Mouse (Mus musculus): Measurements from ENCODE around the gene Apon.
"Not testable (repeated sequence)": the region's sequence is repeated elsewhere in the genome, so short reads cannot be mapped to it uniquely, and the experiment has no call there.

Apon gene

DNA sequence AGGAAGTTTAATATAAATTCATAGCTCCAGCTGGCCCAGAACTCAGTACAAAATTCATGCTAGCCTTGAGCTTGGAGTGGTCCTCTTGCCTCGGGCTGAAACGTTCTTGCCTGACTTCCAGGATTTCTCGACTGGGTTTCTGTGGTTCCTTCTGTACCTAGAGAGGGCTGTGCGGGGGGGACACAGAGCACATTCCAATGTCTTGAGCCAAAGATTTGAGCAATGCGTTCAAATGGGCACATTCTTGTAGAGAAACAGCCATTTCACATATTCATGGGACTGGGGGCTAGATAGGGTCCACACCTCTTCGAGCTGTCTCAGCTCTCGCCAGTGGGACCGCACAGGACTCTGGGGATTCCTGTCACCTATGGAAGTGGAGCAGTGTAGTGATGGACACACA is 2.0 kb downstream of the Apon start:
- ChIA-PET CTCF (interaction anchor here in 1 of 4 experiments (1.9 kb wide), 1 partner anchor 43 kb away, joined by 7 read pairs; no protein-coding TSS in a partner anchor), POLR2A (interaction anchor here in 2 of 4 experiments (0.6 to 2.5 kb wide), 9 partner anchors 9 to 1126 kb away, joined by 3 to 10 read pairs (median 5); partner anchors contain the start of genes Pan2 (in 2 of the 2) and Stat2 (in 1 of the 2))

DNA sequence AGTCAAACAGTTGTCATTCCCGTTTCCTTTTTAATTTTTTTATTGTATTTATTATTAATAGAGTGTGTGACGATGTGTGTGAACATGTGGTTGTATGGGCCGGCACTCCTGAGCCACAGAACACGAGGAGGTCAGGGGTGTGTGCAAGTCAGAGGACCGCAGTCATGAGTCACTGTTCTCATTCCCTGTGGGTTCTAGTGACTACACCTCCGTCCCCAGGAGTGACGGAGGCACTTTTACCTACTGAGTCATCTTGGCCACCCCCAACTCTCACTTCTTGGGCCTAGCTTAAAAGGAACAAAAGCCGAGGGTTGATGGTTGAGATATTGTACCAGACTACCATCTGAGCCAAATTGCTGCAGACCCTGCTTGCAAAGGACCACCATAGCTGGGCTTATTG is 2.4 kb downstream of the Apon start:
- POLR2A ChIA-PET, result interaction anchor here in 3 of 4 experiments (0.5 to 2.5 kb wide), 10 partner anchors 9 to 1127 kb away, joined by 3 to 10 read pairs (median 6); partner anchors contain the start of genes Stat2 (in 2 of the 3), Gls2 (in 1 of the 3) and Pan2 (in 1 of the 3)
- CTCF ChIA-PET, result interaction anchor here in 1 of 4 experiments (0.5 to 1.9 kb wide), 3 partner anchors 14 to 43 kb away, joined by 3 to 7 read pairs (median 3); partner anchors contain the start of gene Stat2

DNA sequence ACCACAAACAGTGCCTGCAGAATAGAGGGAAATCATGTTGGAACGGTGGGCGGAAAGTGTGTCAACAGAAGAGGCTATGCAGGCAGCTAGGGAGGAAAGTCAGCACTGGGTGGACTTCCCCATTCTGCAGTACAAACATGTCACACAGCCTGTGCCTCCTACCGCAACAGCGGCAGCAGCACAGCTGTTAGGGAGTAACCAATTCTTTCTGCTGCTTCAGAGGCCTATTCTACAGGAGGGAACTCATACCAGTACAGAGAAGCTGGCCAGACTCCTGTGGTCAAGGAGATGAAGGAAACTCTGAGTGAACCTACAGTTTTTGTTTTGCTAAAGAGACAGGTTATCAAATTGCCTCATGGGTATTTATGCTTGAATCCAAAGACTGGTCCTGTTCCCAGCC is 5.1 kb downstream of the Apon start:
- CTCF ChIA-PET, result interaction anchor here in 1 of 4 experiments (0.8 to 1.5 kb wide), 2 partner anchors 12 to 37 kb away, joined by 3 to 7 read pairs; partner anchors contain the start of gene Stat2
- POLR2A ChIA-PET, result interaction anchor here in 3 of 4 experiments (0.6 to 2.5 kb wide), 11 partner anchors 8 to 63 kb away, joined by 3 to 15 read pairs (median 3); partner anchors contain the start of genes Stat2 (in 2 of the 3), Cnpy2 (in 1 of the 3) and Pan2 (in 1 of the 3)

DNA sequence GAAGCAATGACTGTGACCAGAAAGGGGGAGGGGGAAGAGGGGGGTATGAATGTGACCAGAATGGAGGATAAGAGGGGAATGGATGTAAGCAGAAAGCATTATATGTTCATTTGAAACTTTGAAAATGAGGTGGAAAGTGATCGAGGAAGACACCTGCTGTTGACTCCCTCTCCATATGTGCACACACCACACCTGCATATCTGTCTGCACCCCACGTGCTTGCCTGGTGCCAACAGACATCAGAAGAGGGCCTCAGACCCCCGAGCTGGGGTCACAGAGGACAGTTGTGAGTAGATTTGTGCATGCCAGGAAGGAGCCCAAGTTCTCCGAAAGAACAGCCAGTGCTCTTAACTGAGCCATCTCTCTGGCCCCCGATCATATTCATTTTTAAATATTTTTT is 6.0 kb downstream of the Apon start:
- CTCF ChIA-PET, result interaction anchor here in 1 of 4 experiments (1.5 kb wide), 1 partner anchor 11 kb away, joined by 7 read pairs; the partner anchor contains the start of gene Stat2
- POLR2A ChIA-PET, result interaction anchor here in 3 of 4 experiments (0.6 to 2.5 kb wide), 8 partner anchors 10 to 234 kb away, joined by 3 to 15 read pairs (median 4); partner anchors contain the start of genes Stat2 (in 2 of the 3), Myl6 (in 1 of the 3) and Pan2 (in 1 of the 3)

DNA sequence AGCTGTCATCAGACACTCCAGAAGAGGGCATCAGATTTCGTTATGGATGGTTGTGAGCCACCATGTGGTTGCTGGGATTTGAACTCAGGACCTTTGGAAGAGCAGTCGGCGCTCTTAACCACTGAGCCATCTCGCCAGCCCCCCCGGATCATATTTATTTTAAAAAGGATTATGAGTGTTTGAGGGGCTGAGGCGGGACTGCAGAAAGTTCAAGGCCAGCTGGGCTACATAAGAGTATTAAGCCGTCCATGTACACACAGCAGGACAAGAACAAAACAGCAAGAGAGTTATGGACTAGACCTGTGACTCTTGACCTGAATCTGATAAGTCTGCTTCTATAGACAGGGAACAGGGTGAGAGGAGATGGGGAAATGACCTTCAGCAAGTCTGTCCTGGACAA is 6.5 kb downstream of the Apon start:
- ChIA-PET POLR2A (interaction anchor here in 2 of 4 experiments (0.8 to 1.3 kb wide), 6 partner anchors 10 to 84 kb away, joined by 3 read pairs; partner anchors contain the start of gene Stat2 (in 1 of the 2)), CTCF (interaction anchor here in 1 of 4 experiments (0.6 kb wide), 1 partner anchor 30 kb away, joined by 5 read pairs; no protein-coding TSS in a partner anchor)

DNA sequence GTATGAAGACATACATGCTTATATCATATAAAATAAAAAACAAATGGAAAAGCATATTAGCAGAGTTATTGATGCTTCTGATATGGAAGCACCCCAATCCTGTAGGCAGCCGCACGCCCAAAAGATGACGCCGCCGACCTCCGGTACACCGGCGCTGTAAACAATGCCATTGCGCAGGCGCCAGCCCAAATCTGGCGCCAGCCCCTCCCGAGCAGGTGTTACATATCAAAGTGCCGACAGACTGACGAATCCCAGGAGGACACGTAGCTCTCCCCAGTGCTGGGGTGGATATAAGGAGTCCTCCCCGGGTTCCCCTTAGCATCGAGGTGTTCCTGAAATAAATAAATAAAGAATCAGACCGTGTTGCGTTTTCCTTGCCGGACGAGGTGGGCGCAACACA is 8.4 kb downstream of the Apon start:
- ChIA-PET CTCF (interaction anchor here in 2 of 4 experiments (0.7 to 1.0 kb wide), 2 partner anchors 10 to 21 kb away, joined by 3 read pairs; no protein-coding TSS in a partner anchor), POLR2A (interaction anchor here in 3 of 4 experiments (0.6 to 1.7 kb wide), 24 partner anchors 8 to 356 kb away, joined by 3 to 10 read pairs (median 4); partner anchors contain the start of genes Cnpy2 (in 2 of the 3), Gls2 (in 1 of the 3), Naca (in 1 of the 3) and Pa2g4 (in 1 of the 3))

DNA sequence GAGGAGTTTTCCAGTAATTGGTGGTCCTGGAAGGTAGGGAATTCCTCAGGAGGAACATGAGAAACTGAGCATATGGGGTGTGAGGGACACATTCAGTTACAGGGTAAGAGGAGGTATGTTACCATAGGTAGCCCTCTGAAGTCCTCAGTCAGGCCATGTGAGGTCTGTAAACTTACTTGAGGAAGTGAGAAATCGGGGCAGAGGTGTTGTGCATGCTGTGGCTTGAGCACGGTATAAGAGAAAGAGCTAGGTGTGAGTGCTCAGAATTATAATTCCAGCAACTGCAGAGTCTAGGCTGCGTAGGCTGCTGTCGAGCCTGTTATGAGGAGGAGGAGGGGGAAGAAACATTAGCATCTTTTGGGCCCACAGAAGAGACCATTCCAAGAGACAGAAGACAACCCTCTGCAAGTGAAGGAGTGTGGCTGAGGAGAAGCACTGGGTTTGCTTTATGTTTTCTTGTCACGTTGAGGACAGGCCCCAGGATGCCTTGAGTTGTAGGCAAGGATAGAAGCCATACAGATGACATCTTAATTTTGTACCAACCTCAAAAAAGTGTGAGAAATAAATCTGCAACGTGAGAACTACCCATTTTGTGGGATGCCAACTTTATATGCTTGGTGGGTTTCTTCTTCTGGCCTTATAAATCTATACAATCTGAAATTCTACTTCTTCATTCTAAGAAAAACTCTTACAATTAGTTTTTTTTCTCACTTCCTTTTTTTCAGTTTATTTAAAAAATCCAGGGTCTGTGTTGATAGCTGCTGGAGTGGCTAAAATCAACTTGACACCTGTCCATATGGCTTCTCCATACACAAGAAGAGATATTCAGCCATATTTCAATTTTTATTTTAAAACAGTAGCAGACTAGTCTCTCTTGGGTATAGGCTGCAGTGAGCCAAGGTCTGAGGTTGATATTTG is 9.8 kb downstream of the Apon start:
- POLR2A ChIA-PET, result interaction anchor here in 2 of 4 experiments (0.9 to 1.7 kb wide), 10 partner anchors 8 to 231 kb away, joined by 3 to 10 read pairs (median 3); partner anchors contain the start of genes Pan2 (in 2 of the 2), Cnpy2 (in 1 of the 2) and Naca (in 1 of the 2)
- CTCF ChIA-PET, result no interaction called here

DNA sequence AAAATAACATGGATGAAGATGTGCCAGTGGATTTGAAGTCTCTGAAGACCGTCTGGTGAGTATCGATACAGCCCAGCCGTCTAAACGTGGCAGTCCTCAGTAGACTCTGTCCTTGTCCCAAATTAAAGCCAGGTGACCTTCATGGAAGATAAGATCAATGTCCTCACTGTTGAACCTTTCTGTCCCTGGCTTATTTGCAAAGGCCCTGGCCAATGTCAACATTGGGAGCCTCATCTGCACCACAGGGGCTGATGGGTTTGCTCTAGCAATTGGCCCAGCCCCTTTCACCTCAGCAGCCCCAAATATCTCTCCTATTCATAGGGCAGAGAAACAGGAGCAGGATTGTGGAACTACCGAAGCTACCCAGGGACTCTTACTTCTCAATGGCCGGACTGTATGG is 14.5 kb downstream of the Apon start, which contains the start of gene Apof:
Gene Apof (plus strand): TSS at position 301 of the 400 bp plus-strand sequence.
- ChIA-PET POLR2A (interaction anchor here in 3 of 4 experiments (0.6 to 5.8 kb wide), 17 partner anchors 14 to 1082 kb away, joined by 3 to 58 read pairs (median 6); partner anchors contain the start of genes Cnpy2 (in 1 of the 3), Esyt1 (in 1 of the 3), Pan2 (in 1 of the 3) and Timeless (in 1 of the 3)), CTCF (interaction anchor here in 3 of 4 experiments (1.1 to 1.2 kb wide), 3 partner anchors 15 to 16 kb away, joined by 3 to 6 read pairs (median 4); no protein-coding TSS in a partner anchor)

DNA sequence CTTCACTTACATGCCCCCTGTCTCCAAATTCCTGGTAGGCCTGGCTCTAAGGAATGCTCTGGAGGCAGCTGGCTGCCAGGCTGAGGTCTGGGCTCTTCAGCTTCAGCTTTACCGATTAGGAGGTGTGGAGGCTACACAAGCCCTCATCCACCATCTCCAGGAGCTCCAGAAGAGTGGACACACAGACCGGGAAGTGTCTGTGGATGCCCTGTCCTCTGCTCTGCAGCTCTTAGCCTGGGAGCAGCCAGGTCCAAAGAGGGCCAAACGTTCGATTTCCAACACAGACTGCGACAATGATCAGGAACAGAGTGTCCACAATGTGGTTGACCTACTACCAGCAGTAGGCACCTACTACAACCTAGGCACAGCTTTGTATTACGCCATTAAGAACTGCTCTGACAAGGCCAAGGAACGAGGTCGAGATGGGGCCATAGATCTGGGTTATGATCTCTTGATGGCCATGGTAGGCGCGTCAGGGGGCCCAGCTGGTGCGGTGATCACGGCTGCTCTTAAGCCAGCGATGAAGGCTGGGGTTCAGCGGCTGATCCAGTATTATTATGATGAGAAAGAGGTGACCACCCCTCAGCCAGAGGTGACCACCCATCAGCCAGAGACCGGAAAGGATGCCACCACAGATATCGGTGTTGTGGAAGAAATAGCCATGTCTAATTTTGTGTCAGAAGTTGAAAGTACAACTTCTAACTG is 15.5 kb downstream of the Apon start:
- ChIA-PET POLR2A (interaction anchor here in 3 of 4 experiments (0.5 to 5.8 kb wide), 66 partner anchors 9 to 633 kb away, joined by 3 to 58 read pairs (median 6); partner anchors contain the start of genes Cnpy2 (in 3 of the 3), Pan2 (in 3 of the 3), Atp5b (in 2 of the 3) and Naca (in 2 of the 3)), CTCF (interaction anchor here (0.5 to 1.4 kb wide), 12 partner anchors 14 to 171 kb away, joined by 3 to 22 read pairs (median 5); partner anchors contain the start of genes Nabp2 (in 2 of the 4), Rnf41 (in 2 of the 4) and Pan2 (in 1 of the 4))

DNA sequence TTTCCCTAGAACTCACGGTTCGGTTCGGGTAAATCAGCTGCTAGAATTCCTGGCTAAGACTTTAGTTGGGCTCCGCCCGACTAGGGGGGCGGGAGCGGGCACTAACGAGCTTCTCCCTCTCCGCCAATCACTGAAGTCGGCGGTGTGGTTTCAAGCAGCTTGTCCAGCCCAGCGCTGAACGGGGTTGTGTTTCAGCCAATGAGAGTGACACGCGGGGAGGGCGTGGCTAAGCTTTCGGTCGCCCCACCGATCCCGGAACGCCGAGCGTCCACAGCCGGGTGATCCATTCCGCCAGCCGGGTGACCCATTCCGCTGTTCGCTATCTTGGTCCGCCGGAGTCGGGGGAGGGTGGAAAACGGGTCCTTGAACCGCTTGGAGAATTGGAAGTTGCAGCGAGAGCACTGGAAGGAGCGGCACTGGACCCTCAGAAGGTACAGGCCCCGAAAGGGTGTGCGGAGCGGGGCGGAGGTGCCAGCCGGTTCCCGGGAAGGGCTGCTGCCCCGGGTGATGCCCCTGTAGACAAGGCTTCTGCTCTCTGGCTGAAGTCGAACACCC is 16.5 kb downstream of the Apon start, which contains the start of gene Stat2:
Gene Stat2 (plus strand): TSS at position 273 of the 555 bp plus-strand sequence.
- CTCF ChIA-PET, result interaction anchor here in 3 of 4 experiments (0.5 to 1.5 kb wide), 34 partner anchors 11 to 325 kb away, joined by 3 to 22 read pairs (median 4); partner anchors contain the start of genes Nabp2 (in 2 of the 3), Rnf41 (in 2 of the 3), Baz2a (in 1 of the 3) and Erbb3 (in 1 of the 3)

DNA sequence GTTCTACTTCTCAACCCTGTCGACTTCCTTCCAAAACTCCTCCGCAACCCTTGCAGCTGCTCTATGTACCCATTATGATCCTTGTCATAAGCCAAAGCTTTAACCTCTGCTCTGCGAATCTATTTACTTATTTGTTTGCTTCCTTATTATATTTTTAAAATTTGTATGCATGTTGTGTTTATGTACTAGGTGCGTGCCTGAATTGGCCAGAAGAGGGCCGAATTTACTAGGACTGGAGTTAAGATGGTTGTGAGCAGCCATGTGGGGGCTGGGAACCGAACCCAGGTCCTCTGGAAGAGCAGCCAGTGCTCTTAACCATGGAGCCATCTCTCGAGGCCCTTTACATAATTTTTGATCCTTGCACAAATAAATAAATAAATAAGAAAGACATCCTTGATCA is 17.0 kb downstream of the Apon start:
- ChIA-PET POLR2A (interaction anchor here in 3 of 4 experiments (0.7 to 5.8 kb wide), 74 partner anchors 7 to 734 kb away, joined by 3 to 58 read pairs (median 5); partner anchors contain the start of genes Pan2 (in 3 of the 3), Rnf41 (in 3 of the 3), Apon (in 2 of the 3) and Baz2a (in 2 of the 3)), CTCF (interaction anchor here in 3 of 4 experiments (0.6 to 1.5 kb wide), 23 partner anchors 11 to 319 kb away, joined by 3 to 22 read pairs (median 4); partner anchors contain the start of genes Baz2a (in 1 of the 3), Erbb3 (in 1 of the 3), Myl6b (in 1 of the 3) and Nabp2 (in 1 of the 3))

More for the DNA sequence above, 16.5 kb downstream of the Apon start, which contains the start of gene Stat2:
- POLR2A ChIA-PET, result interaction anchor here (0.5 to 5.8 kb wide), 112 partner anchors 8 to 733 kb away, joined by 3 to 58 read pairs (median 4); partner anchors contain the start of genes Gls2 (in 3 of the 4), Pan2 (in 3 of the 4), Rnf41 (in 3 of the 4) and Apon (in 2 of the 4)

DNA sequence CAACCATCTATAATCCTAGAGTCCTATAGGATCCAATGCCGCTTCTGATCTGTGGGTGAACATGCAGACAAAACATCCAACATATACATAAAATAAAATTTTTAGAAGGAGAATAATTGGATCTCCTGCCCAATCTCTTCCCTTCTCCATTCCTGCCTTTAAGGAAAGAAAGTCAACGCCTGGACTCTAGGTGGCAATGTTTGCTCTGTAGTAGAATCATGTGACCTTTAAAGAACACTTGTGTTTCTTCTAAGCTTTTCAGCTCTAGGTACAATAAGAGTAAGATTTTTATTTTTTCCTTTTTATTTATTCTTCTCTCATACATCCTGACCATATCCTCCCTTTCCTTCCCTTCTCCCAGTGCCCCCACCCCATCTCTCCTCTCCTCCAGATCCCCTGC is 18.0 kb downstream of the Apon start:
- ChIA-PET POLR2A (interaction anchor here in 3 of 4 experiments (0.5 to 5.8 kb wide), 19 partner anchors 8 to 521 kb away, joined by 3 to 58 read pairs (median 3); partner anchors contain the start of genes Pan2 (in 2 of the 3), Cnpy2 (in 1 of the 3), Nabp2 (in 1 of the 3) and Rnf41 (in 1 of the 3)), CTCF (interaction anchor here (0.5 to 2.8 kb wide), 11 partner anchors 10 to 1193 kb away, joined by 3 to 31 read pairs (median 5); no protein-coding TSS in a partner anchor)

DNA sequence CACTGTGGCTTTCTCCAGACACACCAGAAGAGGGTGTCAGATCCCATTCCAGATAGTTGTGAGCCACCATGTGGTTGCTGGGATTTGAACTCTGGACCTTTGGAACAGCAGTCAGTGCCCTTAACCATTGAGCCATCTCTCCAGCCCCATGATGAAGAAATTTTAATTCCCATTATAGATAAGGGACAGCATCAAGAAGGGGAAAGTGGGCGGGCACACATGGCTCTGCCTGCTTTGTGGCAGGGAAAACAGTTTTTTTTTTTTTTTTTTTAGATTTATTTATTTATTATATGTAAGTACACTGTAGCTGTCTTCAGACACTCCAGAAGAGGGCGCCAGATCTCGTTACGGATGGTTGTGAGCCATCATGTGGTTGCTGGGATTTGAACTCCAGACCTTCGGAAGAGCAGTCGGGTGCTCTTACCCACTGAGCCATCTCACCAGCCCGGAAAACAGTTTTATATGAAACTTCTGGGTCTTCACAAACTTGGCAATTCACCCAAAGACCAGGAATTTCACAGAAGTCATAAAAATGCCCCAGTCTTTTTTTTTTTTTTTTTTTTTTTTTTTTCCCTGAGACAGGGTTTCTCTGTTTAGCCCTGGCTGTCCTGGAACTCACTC is 19.0 kb downstream of the Apon start:
- ChIA-PET CTCF (interaction anchor here (0.6 to 2.8 kb wide), 29 partner anchors 11 to 1072 kb away, joined by 3 to 31 read pairs (median 3); partner anchors contain the start of genes Pan2 (in 1 of the 4) and Timeless (in 1 of the 4)), POLR2A (interaction anchor here (0.5 to 5.8 kb wide), 27 partner anchors 9 to 275 kb away, joined by 3 to 58 read pairs (median 3); partner anchors contain the start of genes Cnpy2 (in 1 of the 4), Coq10a (in 1 of the 4) and Pan2 (in 1 of the 4))

DNA sequence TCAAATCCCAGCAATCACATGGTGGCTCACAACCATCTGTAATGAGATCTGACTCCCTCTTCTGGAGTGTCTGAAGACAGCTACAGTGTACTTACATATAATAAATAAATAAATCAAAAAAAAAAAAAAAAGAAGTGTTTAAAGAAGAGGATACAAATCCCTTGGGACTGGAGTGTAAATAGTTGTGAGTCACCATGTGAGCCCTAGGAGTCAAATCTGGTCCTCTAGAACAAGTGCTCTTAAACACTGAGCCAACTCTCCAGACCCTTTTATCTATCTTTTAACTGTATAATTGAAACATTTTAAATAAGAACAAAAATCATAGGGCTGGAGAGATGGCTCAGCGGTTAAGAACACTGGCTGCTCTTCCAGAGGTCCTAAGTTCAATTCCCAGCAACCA is 21.5 kb downstream of the Apon start:
- CTCF ChIA-PET, result interaction anchor here in 2 of 4 experiments (0.6 to 0.7 kb wide), 3 partner anchors 29 to 1343 kb away, joined by 3 read pairs; no protein-coding TSS in a partner anchor
- POLR2A ChIA-PET, result not testable (repeated sequence)

DNA sequence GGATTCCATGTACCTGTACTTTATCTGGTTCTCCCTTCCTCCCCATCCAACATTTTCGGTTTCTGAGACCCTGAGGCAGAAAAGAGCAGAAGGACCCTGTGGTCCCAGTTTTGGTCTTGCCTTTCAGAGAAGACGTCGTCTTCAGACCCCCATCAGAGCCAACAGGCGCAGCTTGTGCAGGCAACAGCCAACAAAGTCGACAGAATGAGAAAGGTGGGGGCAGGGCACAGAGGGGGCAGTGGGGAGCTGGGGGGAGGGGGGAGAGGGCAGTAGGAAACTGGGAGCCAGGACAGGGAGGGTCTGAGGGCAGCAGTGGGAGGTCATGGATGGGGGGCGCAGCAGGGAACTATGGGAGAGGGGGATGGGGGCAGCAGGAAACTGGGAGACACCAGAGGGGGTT is 24.3 kb downstream of the Apon start:
- ChIA-PET POLR2A (interaction anchor here in 3 of 4 experiments (0.5 to 2.3 kb wide), 8 partner anchors 8 to 1033 kb away, joined by 3 to 11 read pairs (median 4); partner anchors contain the start of genes Il23a (in 1 of the 3), Pan2 (in 1 of the 3) and Stat2 (in 1 of the 3)), CTCF (no interaction called here)

Data from embryonic stem cell, embryonic (primary cell).